Mouse (Mus musculus) heart, adult 9 months (tissue): Measurements from ENCODE around the gene Atp5k.
A peak's percentile ranks its signal among the peaks of the same experiment; 100 is the strongest.

ENCODE experiments used
- DNase-seq, 2 experiments: peaks; one replicate each; pipeline ENCODE4 v3.0.0; 2022; ENCODE audit warnings: low spot score in 2 of 2

Atp5k gene

DNA sequence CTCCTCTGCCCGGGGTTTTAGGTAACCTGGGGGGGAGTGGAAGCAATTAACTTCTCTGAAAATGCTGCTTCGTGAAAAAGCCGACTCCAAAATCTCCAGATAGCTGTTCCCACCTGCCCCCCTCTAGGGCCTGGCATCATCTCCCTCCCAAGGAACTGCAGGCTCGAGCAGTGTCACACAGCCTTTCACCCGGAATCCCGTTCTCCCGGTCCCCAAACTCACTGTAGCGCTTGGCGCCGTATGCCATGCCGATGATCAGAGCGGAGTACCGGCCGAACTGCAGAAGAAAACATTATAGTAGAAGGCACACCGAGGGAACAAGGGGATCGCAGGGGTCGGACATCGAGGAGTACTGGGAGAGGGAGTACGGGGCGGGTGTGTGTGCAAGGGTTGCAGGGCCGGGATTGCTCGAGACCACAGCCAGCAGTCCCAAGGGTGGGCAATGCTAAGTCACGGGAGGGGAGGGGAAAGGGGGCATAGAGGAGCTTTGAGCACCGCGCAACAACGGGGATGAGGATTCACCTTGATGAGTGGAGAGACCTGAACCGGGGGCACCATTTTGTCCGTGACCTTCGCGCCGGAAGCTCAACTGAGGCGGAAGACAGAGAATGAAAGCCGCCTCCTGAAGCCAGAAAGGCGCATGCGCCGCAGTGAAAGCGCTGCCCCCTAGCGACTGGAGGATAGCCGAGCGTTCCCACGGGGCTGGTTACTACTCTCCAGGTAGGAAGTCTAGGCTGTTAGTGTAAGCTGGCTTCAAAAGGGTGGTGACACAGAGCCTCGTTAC lies at the start of gene Atp5k:
Atp5k (minus strand) TSS at position 645 of the 784 bp plus-strand sequence.
- peak; percentile 90 to 94 for DNase-seq

DNA sequence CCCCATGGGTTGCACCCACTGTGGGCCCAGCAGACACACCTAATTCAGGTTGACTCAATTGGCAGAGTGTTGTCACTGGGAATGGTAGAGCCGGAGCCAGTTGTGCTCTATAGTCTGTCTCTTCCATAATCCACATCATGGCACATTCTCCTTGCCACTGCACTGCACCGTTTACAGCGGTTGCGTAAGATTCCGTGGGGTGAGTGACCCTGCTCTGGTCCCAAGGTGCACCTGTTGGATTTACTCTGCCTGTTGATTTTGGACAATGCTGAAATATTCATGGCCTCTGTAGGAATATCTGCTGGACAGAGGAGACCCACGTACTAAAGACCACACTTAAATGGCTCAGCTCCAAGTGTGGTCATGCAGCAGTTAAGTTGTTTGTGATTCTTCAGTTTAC lies 48.8 kb upstream of the Atp5k start:
- no peak for DNase-seq

DNA sequence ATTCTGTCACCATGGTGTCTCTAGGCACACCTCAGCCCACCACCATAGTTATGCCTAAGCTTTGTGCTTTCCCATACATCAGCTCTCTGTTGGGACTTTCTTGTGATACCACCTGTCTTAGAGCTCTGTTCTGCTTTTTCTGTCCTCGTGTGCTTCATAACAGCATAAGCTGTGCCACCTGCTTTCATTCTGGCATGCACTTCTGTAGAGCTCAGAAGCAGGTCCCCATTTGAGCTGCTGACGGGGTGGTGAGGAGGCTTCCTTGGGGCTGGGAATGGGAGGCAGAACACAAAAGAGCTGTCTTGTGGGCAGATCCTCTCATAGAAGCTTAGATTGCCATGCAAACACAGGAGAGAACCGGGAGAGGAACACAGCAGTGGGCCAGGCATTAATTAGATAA lies 41.7 kb upstream of the Atp5k start:
- DNase-seq: no peak

DNA sequence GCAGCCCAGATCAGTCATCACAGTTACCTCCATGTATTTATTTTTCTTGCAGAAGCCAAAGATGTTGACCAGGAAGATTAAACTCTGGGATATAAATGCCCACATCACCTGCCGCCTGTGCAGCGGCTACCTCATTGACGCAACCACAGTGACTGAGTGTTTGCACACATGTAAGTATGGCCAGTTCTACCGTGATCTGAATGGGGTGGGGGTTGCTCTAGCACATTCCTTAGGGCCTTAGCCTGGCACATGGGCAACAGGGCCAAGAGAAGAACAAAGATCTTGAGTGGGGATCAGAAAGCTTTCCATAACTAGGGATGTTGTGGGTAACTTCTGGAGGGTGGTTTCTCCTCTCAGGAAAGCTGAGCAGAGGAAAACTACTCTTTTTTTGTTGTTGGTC lies 39.5 kb upstream of the Atp5k start:
- no peak for DNase-seq

DNA sequence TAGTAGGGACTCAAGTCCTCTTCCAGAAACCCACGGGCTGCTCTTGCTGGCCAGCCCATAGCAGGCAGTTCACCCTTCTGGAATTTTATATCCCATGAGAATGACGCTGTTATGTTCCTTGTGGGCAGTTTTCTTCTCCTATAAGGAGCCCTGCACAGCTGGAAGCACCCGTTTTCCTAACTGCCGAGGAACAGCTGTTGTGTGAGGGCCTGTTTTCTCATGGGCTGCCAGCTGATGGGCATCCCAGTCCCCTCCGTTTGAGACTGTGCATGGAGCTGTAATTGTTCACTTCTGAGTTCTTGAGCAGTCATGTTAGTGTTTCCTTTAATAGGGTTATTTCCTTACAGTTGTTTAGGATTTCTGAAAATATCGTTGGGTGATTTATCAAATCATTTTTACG lies 35.4 kb upstream of the Atp5k start:
- no peak for DNase-seq

DNA sequence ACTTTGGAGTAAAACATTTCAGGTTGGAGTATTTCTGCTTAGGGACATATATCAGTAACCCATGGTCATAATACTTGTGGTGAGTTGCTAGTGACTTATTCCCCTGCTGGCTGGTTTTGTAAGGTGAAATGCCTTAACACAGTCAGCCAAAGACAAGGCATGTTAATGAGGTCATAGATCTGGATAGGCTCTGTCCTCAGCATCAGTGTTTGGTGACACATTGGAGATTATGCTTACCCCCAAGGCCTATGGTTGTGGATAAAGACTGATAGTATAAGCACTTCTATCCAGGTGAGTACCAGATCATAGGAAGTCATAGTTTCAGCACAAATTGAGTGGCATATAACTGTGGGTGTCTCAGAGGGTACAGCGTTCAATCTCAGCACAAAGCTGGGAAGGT lies 32.4 kb upstream of the Atp5k start:
- DNase-seq: no peak

DNA sequence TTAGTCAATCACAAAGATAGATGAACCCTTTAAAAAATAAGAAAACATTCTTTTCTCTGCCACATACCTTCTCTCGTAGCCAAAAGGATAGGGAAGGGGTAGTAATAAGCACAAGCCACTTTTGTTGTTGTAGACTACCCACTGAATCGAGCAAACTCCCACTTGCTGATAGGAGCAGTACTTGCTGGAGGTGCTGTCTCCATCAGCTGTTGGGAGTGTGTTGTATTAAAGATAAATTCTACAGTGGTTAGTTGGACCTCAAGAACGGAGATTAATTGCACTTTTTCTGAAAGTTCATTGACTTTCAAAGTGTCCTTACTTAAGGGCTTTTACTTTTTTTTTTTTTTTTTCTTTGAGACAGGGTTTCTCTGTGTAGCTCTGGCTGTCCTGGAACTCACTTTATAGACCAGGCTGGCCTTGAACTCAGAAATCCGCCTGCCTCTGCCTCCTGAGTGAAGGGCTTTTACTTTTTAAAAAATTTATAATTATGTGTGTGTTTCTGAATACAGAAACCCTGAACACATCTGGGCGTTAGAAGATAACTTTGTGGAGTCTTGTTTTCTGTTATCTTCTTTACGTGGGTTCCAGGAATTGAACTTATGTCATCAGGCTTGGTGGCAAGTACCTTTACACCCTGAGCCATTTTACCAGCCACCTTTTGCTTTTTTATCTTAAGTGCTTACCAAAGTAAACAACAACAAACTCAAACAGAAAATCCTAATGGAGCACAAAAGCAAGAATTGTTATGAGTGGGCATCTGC lies 31.1 kb upstream of the Atp5k start:
- DNase-seq: no peak

DNA sequence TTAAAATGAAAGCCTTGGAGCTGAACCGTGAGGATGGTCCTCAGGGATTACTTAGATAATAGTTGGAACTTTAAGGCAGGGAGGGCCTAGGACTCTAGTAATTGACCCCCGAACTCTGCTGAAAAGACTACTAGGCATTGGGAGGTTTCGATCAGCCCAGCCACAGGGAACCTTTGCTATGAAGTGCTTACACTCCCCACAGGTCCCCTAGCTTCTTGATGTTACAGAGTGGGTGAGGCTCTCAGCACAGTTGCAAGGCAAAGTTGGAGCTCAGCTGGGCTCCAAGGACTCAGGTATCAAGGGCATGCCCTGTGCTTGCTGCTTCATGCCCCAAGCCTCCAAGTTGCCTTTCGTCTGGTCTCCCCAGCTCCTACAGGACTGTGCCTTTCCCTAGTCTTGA lies 28.2 kb upstream of the Atp5k start:
- DNase-seq: no peak

DNA sequence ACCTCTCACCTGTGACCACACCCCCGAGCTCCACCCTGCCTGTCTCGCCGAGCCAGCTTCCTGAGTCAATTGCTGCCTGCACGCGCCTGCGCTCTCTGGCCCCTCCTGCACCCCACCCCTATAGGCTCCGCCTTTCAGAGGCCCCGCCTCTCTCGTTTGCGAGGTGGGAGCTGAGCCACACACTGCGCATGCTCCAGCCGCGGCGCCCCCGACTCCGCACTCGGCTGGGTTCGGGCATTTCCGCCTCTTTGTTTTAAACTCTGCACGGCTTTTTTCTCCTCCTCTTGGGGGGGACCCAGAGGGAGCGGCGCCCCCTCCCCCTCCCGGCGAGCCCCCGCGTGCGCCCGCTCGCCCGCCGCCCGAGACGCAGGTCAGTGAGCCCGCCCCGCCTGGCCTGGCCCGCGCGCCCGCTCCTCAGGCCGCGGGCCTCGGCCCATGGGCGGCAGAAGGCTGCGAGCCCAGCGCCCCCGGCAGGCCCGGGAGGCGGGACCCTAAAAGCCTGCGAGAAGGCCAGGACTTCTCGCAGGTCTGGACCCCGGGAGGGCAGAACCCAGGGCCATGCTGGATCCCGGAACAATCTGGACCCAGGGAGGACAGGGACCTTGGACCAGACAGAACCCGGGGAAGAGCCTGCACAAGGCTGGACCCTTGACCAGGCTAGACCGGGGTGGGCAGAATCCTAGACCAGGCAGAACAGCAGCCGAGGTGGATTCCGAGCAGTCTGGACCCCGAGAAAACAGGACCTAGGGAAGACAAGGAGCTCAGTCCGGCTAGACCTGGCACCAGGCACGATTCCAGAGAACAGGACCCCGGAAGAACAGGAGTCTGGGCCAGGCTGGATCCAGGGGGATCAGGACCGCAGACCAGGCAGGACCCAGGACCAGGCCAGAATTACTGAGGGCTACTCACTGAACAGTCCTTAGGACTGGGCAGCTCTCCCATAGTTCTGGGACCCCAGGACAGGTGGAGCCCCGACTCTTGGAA lies 27.1 kb upstream of the Atp5k start, which contains the start of gene Pcgf3:
Pcgf3 (plus strand) TSS at position 151 of the 984 bp plus-strand sequence.
- peak; percentile 98 for DNase-seq

DNA sequence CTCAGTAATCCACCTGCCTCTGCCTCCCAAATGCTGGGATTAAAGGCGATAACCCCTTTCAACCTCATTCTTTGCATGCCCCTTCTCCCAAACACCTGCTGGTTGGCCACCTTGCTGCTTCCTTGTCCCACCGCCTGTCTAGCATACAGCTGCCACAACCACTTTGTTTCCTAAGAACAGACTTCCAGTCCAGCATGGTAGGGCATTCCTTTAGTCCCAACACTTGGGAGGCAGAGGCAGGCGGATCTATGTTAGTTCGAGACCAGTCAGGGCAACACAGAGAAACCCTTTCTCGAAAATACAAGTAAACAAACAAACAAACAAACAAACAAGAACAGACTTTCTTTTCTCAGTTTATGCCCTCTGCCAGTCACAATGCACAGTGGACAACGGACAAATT lies 26.2 kb upstream of the Atp5k start:
- no peak for DNase-seq

DNA sequence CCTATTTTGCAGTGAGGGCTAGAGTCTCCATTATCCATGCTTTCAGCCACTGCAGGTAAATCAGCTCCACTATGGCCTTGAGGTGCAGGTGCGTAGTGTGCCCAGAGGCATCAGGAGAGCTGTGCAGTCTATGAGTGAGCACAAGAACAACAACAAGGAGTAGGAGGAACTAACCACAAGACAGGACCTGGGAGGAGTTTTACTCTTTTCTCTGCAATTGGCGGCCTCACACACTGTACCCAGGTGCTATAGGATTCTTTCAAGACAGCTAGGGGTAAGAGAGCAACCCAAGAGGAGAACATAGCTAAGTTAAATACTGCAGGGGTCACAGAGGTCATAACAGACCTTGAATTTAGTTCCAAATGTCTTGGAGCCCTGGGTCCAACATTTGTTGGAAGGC lies 24.5 kb upstream of the Atp5k start:
- DNase-seq: no peak

DNA sequence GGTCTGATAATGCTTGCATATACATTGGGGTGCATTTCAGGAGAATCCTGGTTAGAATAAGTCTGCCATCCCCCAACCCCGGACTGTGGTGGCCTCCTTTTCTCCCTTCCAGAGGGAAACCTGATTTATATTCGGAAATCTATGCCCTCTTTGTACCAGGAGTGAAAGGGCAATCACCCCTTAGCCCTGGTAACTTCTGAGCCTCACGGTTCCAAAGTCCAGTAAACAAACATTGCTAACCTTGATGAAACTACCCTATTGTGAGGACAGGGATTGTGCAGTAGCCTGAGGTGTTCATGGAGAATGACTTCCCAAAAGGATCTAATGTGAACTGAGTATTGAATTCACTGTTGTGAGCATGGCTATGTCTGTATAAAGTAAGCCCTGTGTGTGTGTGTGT lies 19.8 kb upstream of the Atp5k start:
- no peak for DNase-seq

DNA sequence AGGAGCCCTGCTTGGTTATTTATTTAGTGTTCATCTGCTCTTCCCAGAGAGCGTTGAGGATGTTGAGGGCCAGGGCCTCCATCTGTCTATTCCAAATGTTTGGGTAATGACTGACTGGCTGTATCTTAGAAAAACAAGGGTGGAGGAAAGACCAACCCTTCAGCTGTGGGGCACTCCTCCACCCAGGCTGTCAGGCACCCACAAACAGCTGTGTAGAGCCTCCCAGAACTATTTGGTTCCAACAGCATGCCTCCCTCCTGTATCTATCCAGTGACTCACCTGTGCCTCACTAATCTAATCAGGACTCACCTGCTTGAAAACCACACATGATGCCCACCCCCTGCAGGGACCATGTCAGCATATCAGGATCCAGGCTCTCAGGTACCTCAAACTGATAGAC lies 18.2 kb upstream of the Atp5k start:
- no peak for DNase-seq

DNA sequence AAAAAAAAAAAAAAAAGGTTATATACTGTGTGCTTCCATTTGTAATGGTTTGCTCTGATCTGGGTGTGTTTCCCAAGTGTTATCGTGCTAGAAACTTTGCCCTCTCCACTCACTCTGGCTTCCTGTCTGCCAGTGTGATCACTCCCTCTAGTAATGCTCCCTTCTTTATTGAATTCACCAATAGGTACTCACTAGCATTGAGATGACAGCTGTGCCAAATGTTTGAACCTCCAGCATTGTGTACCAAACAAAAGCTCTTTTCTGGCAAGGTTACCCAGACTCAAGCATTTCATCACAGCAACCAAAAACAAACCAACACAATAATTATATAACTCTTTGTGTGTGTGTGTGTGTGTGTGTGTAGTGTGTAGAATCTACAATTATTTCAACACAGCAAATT lies 17.4 kb upstream of the Atp5k start:
- no peak for DNase-seq

DNA sequence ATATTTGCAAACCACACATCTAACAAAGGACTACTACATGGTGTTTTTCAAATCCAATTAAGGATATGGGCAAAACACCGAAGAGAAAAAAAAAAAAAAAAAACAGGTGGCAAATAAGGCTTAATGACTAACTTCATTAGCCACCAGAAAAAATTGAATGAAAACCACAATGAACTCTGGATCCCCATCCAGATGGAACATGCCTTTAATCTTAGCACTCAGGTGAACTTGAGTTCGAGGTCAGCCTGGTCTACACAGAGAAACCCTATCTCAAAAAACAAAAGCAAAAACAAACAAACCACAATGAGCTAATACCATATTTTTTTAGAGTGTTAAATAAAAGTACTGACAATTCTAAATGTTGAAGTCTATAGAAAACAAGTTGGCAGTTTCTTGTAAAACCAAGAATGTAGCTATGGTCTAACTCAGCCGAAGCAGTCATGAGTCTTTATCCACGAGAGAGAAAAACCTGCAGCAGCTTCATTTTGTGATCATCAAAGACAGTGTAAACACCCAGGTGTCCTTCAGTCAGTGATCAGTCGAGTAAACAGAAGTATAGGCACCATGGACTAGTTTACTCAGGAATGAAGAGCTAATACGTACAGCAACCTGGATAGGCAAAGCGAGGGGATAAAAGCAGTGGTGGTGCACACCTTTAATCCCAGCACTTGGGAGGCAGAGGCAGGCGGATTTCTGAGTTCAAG lies 16.7 kb upstream of the Atp5k start:
- no peak for DNase-seq

DNA sequence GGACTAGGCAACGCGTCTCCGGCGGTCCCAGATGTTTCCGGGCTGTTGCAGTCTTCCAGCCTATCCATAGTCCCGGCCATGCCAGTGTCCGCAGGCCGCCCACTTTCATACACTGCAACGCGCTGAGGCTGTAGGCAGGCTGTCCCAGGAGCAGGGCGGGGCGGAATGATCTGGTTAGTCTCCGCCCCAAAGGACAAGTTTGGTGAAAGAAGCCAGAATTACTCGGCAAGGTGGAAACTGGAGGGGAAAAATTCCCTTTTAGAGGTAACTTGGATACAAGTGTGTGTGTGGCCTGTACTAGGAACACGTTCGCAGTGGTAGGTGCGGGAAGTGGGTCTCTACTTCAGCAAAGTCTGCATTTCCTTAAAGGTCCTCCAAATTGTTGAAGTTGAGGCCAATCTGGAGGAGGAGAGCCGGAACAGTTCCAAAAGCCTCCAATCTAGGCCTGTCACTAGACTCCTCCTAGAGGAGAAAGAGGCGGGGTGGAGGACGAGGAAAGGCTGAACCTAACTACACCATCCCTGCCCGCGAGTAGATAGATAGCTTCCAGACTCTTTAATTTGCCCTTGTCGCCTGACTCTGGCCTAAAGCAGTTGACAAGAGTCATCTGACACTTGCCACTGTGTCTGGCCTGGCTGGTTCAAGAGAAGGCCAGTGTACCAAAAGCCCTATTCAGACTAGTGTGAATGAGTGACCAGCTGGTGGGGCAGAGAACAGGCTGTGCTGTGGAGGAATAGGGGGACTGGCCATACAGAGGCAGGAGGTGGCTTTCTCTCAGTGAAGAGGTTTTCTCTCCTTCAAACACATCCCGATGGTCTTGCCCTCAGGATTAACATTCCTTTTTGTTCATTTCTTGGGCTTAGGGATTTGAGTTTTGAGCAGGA lies 14.8 kb upstream of the Atp5k start, which contains the start of gene Mfsd7a:
Mfsd7a (minus strand) TSS at position 107 of the 884 bp plus-strand sequence.
- DNase-seq: peak; percentile 79 to 86

DNA sequence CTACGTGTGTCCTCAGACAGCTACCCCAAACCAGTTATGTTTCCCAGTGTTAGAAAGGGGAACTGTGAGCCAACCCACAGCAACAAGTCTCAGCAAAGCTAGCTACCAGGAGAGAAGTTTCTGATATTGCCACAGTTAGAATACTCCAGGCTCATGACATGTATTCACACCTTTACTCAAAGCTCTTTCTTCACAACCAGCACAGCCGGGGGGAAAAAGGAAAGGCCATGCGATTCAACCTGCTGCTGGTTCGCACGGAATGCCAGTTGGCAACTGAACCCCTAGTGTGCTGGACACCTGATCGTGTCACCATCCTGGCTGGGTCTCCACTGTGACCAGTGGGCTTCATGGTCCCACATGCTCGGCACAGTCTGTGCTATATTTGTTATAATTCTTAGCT lies 13.6 kb upstream of the Atp5k start:
- no peak for DNase-seq

DNA sequence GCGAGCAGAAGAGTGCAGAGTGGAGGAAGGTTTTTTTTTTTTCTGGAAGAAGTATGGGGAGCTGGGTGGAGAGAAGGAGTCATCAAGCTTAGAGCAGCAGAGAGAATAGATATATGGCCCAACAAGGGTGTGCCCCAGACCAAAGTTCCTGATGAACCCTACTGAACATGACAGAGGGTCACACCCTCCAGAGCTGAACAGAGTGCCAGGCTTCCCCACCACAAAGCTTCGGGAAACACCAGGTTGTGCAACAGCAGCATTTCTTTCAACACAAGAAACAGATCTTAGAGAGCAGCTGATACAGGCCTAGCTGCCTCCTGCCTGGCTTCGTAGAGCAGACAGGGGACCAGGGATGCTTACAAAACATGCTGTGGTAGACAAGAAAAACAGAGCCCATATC lies 12.7 kb upstream of the Atp5k start:
- no peak for DNase-seq

DNA sequence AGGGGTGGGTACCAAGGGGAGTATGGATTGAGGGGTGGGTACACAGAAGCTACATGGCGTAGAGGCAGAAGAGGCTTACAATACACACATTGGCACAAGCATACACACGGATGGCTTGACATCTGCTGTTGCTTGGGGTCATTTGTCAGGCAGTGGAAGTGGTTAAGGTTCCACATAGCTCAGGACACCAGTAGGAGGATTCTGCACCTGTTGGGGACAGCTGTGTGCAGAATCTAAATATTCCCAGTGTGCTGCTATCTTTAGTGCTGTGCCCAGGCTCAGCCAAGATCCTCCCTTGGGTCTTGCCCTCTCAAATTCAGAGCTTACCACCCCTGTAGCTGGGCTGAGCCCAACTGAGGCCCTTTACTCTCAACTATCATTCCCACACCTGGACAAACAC lies 1.9 kb upstream of the Atp5k start:
- no peak for DNase-seq

DNA sequence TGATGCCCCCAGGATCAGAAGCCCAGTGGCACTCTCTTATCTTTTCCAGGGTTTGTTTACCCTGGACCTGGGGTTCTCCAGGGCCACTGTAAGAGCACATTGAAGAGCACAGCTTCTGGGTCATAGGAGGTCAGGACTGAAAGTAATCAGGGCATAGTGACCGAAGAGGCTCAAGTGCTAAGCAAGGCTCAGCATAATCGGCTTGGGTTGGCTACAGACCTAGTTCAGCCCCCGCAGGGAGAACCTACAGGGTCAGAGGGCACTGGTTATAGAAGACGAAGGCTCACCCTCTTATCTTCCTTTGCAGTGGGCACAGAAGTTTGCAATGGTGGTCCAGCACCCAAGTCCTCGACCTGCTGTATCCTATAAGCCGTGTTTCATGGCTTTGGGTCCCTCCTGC lies 3.1 kb downstream of the Atp5k start:
- DNase-seq: no peak
